Mouse (Mus musculus) inflammation-experienced regulatory T-cells (primary cell): ENCODE results near the gene Dnajb7. TPM values are rescaled to one million over a fixed set of nuclear protein-coding genes. Genes with fewer than 3 reads are reported as not detected.

ENCODE experiments used
- polyA plus RNA-seq, 2 experiments: library from polyadenylated mRNA; unstranded; fragments of 100-300 nt; shearing (Covaris generic); gene quantifications; one replicate each; pipeline ENCODE4 v1.2.1; 2017

Gene Dnajb7
- polyA plus RNA-seq = 1 to 10 TPM; 1.4 to 2.6 TPM

GRCm38 (mm10) chr15:81408199-81408598 lies at the start of gene Dnajb7:
Gene Dnajb7 (minus strand): TSS chr15:81408299.

GRCm38 (mm10) chr15:81399638-81400315 lies 8.3 kb downstream of the Dnajb7 start, which contains the start of the genes St13 and Xpnpep3:
Gene St13 (minus strand): TSS chr15:81400077.
Gene Xpnpep3 (plus strand): TSS chr15:81400138.

GRCm38 (mm10) chr15:81360345-81361021 lies 47.6 kb downstream of the Dnajb7 start, which contains the start of gene Slc25a17:
Gene Slc25a17 (minus strand): TSS chr15:81360812.

Other genes starting within 250 kb of the Dnajb7 start
- gene Mrtfa, start 217.5 kb downstream of the Dnajb7 start, polyA plus RNA-seq = 10 to 100 TPM; 83.5 to 89.7 TPM
- gene Mchr1, start 172.8 kb downstream of the Dnajb7 start, polyA plus RNA-seq = under 1 TPM in 1 of 2 experiments, not detected in 1; 0.42 TPM
- gene Slc25a17, start 47.5 kb downstream of the Dnajb7 start, polyA plus RNA-seq = 10 to 100 TPM; 56.4 to 57.0 TPM
- 100 to 1,000 TPM in 1 of 2 experiments, 10 to 100 TPM in 1; 83.1 to 116 TPM for gene St13, start 8.2 kb downstream of the Dnajb7 start, polyA plus RNA-seq
- gene Xpnpep3, start 8.2 kb downstream of the Dnajb7 start, polyA plus RNA-seq = 1 to 10 TPM; 6.9 to 9.1 TPM
- 100 to 1,000 TPM; 304 to 319 TPM for gene Rbx1, start 58.0 kb upstream of the Dnajb7 start, polyA plus RNA-seq
- 10 to 100 TPM; 40.4 to 41.4 TPM for gene Ep300, start 177.1 kb upstream of the Dnajb7 start, polyA plus RNA-seq